Mouse (Mus musculus) megakaryocyte, embryonic 14.5 days (primary cell): ENCODE measurements around the gene Gsn.

ENCODE experiments used
- FLI1 ChIP-seq: IDR thresholded peaks from 2 replicates; pipeline ENCODE4 v1.6.1; 2012; ENCODE audit warnings: low read length, inconsistent platforms, mixed read lengths
- GATA1 ChIP-seq: IDR thresholded peaks from 3 replicates; pipeline ENCODE4 v1.6.1; 2012; ENCODE audit warnings: mixed read lengths, low read length, inconsistent platforms, borderline replicate concordance

- no peak for TF ChIP-seq FLI1
- no peak for TF ChIP-seq GATA1
Observed at GRCm38 (mm10) chr2:35302049-35302885, 46.1 kb downstream of the Gsn start.
